Mouse (Mus musculus) layer of hippocampus, postnatal 10 days (tissue): ENCODE results near the gene Fam214a. TPM values are rescaled to one million over a fixed set of nuclear protein-coding genes. Genes with fewer than 3 reads are reported as not detected.

Experiments
- DNase-seq, 2 experiments: peaks; one replicate each; pipeline ENCODE4 v3.0.0; 2021; ENCODE audit warnings: low spot score in 2 of 2
- total RNA-seq, 2 experiments: library from RNA; stranded (reverse); gene quantifications; 2 replicates each; pipeline ENCODE4 v1.2.3; 2021

The Fam214a gene
- total RNA-seq, 2 experiments from 2014 or later = 34.2 to 37.9 TPM

DNA sequence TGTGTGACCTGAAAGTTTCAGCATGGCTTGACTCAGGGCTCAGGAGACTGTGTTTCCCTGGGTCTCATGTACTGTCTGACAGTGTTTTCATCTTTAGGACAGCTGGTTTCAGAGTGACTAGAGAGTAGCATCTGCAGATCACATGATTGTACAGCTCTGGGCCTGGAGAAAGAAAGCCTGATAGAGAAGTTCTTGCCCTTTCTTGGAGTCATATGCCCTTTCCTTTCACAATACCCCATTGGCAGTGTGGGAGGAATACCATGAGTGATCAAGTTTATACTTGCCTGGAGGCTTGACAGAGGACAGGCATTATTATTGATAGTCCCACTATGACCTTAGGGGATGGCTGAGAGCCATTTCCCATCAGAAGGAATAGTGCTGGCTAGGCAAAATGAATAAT is 124.5 kb downstream of the Fam214a start:
- DNase-seq = no peak

Other genes with a start within 250 kb of the Fam214a start
- under 1 TPM; 0.14 to 0.16 TPM for gene Onecut1, start 91.0 kb upstream of the Fam214a start, total RNA-seq
- gene Arpp19, start 84.7 kb downstream of the Fam214a start, total RNA-seq = 100 to 1,000 TPM; 188 to 198 TPM
- 100 to 1,000 TPM; 200 to 212 TPM for gene Myo5a, start 118.1 kb downstream of the Fam214a start, total RNA-seq